Comparison of ENCODE assay signal across 28 mouse cellular contexts in genomic region chr14:101054786-101055185, GRCm38 (mm10).
DNase-seq lines count a peak whose midpoint lies in the region; ATAC-seq and TF ChIP-seq lines count a peak whose summit lies in the region.
"Had no signal": no experiment of that assay in that cellular context is flagged by ENCODE, and none has a peak within 500 bp of the region (broad histone marks: within the 10 kb centered on the region; RNA-seq: fewer than 3 reads in every experiment).

No protein-coding gene starts in this region.

- no peak for DNase-seq in forebrain, embryonic 11.5 days (ENCODE audit: low spot score)
- peak; percentile 2 to 11 for DNase-seq in kidney, adult 8-10 months
- DNase-seq in liver, adult 2 months (ENCODE audit: extremely low read depth, low read depth, low spot score), result peak; percentile 27
- no peak for DNase-seq in liver, postnatal 0 days
- DNase-seq in brain, embryonic 14.5 days (ENCODE audit: low read depth), result peak; percentile 77
- no peak for DNase-seq in right cerebral cortex, postnatal 4 days
- DNase-seq: adrenal gland, postnatal 10 days; cerebellum, adult 18-20 months; cerebellum, postnatal 10 days; gastrocnemius, postnatal 10 days; heart, postnatal 10 days; lung, adult 18-20 months; lung, postnatal 4 days; thymus, adult 2 months; thymus, postnatal 36 days had no signal

- WGBS in forebrain, embryonic 13.5 days, result 43% methylated on average over 4 of the region's 4 CpGs
- WGBS in forebrain, embryonic 11.5 days, result 75% methylated on average over 4 of the region's 4 CpGs
- WGBS in kidney, embryonic 14.5 days, result 76% methylated on average over 4 of the region's 4 CpGs
- WGBS in liver, adult 2 months, result 76% methylated on average over 4 of the region's 4 CpGs
- WGBS in liver, postnatal 0 days (ENCODE audit: insufficient replicate concordance), result 69% methylated on average over 4 of the region's 4 CpGs

- H3K27ac ChIP-seq in forebrain, embryonic 13.5 days, result no peak overlapping the region
- H3K27ac ChIP-seq in forebrain, embryonic 11.5 days (ENCODE audit: low read depth, low read length), result no peak overlapping the region
- no peak overlapping the region for H3K27ac ChIP-seq in kidney, embryonic 14.5 days (ENCODE audit: low read depth, low read length)
- H3K27ac ChIP-seq in liver, adult 2 months (replicated peaks; ENCODE audit: insufficient read depth, low read depth, low read length), result no peak overlapping the region
- H3K27ac ChIP-seq in liver, postnatal 0 days (ENCODE audit: low read depth), result no peak overlapping the region
- H3K27ac ChIP-seq: embryonic facial prominence, embryonic 13.5 days; hindbrain, embryonic 14.5 days; layer of hippocampus, adult 2 months; liver, embryonic 12.5 days; neural tube, embryonic 13.5 days had no signal

- no peak for TF ChIP-seq CTCF in liver, adult 2 months (IDR thresholded peaks at IDR 0.05; ENCODE audit: low read depth, low read length)
- TF ChIP-seq CTCF in liver, postnatal 0 days (IDR thresholded peaks at IDR 0.05; ENCODE audit: low read depth), result no peak
- no peak for TF ChIP-seq CTCF in brain, embryonic 14.5 days (IDR thresholded peaks at IDR 0.05; ENCODE audit: borderline replicate concordance, extremely low read depth, insufficient read depth, insufficient read length)

- 0 out of 2 replicates have a peak, but pooled peaks have one; percentile 44 for ATAC-seq in forebrain, embryonic 13.5 days
- ATAC-seq in forebrain, embryonic 11.5 days (replicated peaks; ENCODE audit: low FRiP score), result no peak
- ATAC-seq in kidney, embryonic 14.5 days (ENCODE audit: low FRiP score, low TSS enrichment), result no peak
- ATAC-seq in liver, postnatal 0 days, result no peak
- ATAC-seq: intestine, postnatal 0 days; liver, embryonic 12.5 days; lung, postnatal 0 days had no signal

- no peak for TF ChIP-seq POLR2A in liver, adult 2 months (IDR thresholded peaks at IDR 0.05; ENCODE audit: extremely low read depth, insufficient read depth, low read length)
- no peak for TF ChIP-seq POLR2A in brain, embryonic 14.5 days (IDR thresholded peaks at IDR 0.05; ENCODE audit: borderline replicate concordance, extremely low read depth, insufficient read depth, insufficient read length, poor library complexity, severe bottlenecking)

- no peak overlapping the region for H3K4me2 ChIP-seq in forebrain, embryonic 13.5 days
- H3K4me2 ChIP-seq in forebrain, embryonic 11.5 days (ENCODE audit: low read depth, low read length, severe bottlenecking), result no peak overlapping the region
- no peak overlapping the region for H3K4me2 ChIP-seq in kidney, embryonic 14.5 days (replicated peaks; ENCODE audit: low read depth, low read length)
- no peak overlapping the region for H3K4me2 ChIP-seq in liver, postnatal 0 days (ENCODE audit: low read depth, low read length)
- H3K4me2 ChIP-seq: embryonic facial prominence, embryonic 13.5 days; heart, embryonic 13.5 days; hindbrain, embryonic 14.5 days; liver, embryonic 12.5 days; neural tube, embryonic 13.5 days had no signal

- no peak for TF ChIP-seq EP300 in liver, postnatal 0 days (IDR thresholded peaks at IDR 0.05; ENCODE audit: low read depth)

- H3K9ac ChIP-seq in forebrain, embryonic 13.5 days, result no peak overlapping the region
- no peak overlapping the region for H3K9ac ChIP-seq in forebrain, embryonic 11.5 days (ENCODE audit: low read length)
- no peak overlapping the region for H3K9ac ChIP-seq in kidney, embryonic 14.5 days (ENCODE audit: low read depth, low read length)
- no peak overlapping the region for H3K9ac ChIP-seq in liver, adult 2 months (ENCODE audit: low read depth, low read length)
- no peak overlapping the region for H3K9ac ChIP-seq in liver, postnatal 0 days (replicated peaks)
- H3K9ac ChIP-seq: embryonic facial prominence, embryonic 13.5 days; heart, embryonic 13.5 days; hindbrain, embryonic 14.5 days; limb, embryonic 13.5 days; liver, embryonic 12.5 days; neural tube, embryonic 13.5 days had no signal

- H3K4me1 ChIP-seq in forebrain, embryonic 13.5 days, result peaks cover 19% of the 10 kb centered on the region
- H3K4me1 ChIP-seq in forebrain, embryonic 11.5 days (replicated peaks; ENCODE audit: control insufficient read depth, insufficient read depth, low read length), result no peaks in the 10 kb centered on the region
- no peaks in the 10 kb centered on the region for H3K4me1 ChIP-seq in kidney, embryonic 14.5 days (ENCODE audit: control insufficient read depth, insufficient read depth, low read length)
- no peaks in the 10 kb centered on the region for H3K4me1 ChIP-seq in liver, adult 2 months (ENCODE audit: control insufficient read depth, insufficient read depth, low read length)
- no peaks in the 10 kb centered on the region for H3K4me1 ChIP-seq in liver, postnatal 0 days (ENCODE audit: insufficient read depth)
- H3K4me1 ChIP-seq: liver, embryonic 12.5 days; megakaryocyte, embryonic 14.5 days; neural tube, embryonic 13.5 days had no signal

- H3K9me3 ChIP-seq in forebrain, embryonic 13.5 days (replicated peaks), result no peaks in the 10 kb centered on the region
- no peaks in the 10 kb centered on the region for H3K9me3 ChIP-seq in forebrain, embryonic 11.5 days (ENCODE audit: control insufficient read depth, low read length)
- H3K9me3 ChIP-seq in kidney, embryonic 14.5 days (ENCODE audit: control insufficient read depth, low read length), result no peaks in the 10 kb centered on the region
- no peaks in the 10 kb centered on the region for H3K9me3 ChIP-seq in liver, postnatal 0 days (ENCODE audit: low read length)
- H3K9me3 ChIP-seq: embryonic facial prominence, embryonic 13.5 days; heart, embryonic 13.5 days; limb, embryonic 13.5 days; liver, embryonic 12.5 days; neural tube, embryonic 13.5 days had no signal

- no peaks in the 10 kb centered on the region for H3K27me3 ChIP-seq in forebrain, embryonic 13.5 days
- H3K27me3 ChIP-seq in forebrain, embryonic 11.5 days (ENCODE audit: control insufficient read depth, insufficient read depth, low read length), result no peaks in the 10 kb centered on the region
- no peaks in the 10 kb centered on the region for H3K27me3 ChIP-seq in kidney, embryonic 14.5 days (ENCODE audit: control insufficient read depth, insufficient read depth, low read length)
- H3K27me3 ChIP-seq in liver, adult 2 months (ENCODE audit: control insufficient read depth, insufficient read depth, low read length), result no peaks in the 10 kb centered on the region
- no peaks in the 10 kb centered on the region for H3K27me3 ChIP-seq in liver, postnatal 0 days (ENCODE audit: insufficient read depth, low read length)
- H3K27me3 ChIP-seq: CH12.LX; embryonic facial prominence, embryonic 13.5 days; heart, embryonic 13.5 days; limb, embryonic 13.5 days; liver, embryonic 12.5 days; megakaryocyte, embryonic 14.5 days; neural tube, embryonic 13.5 days had no signal

- no peak overlapping the region for H3K4me3 ChIP-seq in forebrain, embryonic 13.5 days
- no peak overlapping the region for H3K4me3 ChIP-seq in forebrain, embryonic 11.5 days (ENCODE audit: low read depth, low read length)
- H3K4me3 ChIP-seq in kidney, embryonic 14.5 days (ENCODE audit: low read length), result no peak overlapping the region
- H3K4me3 ChIP-seq in liver, adult 2 months (ENCODE audit: insufficient read depth, low read depth, low read length), result no peak overlapping the region
- H3K4me3 ChIP-seq in liver, postnatal 0 days (ENCODE audit: low read depth, low read length), result no peak overlapping the region
- H3K4me3 ChIP-seq: embryonic facial prominence, embryonic 13.5 days; heart, embryonic 13.5 days; layer of hippocampus, adult 2 months; limb, embryonic 13.5 days; liver, embryonic 12.5 days; megakaryocyte, embryonic 14.5 days; neural tube, embryonic 13.5 days had no signal

- H3K79me2 ChIP-seq in liver, adult 2 months (ENCODE audit: control insufficient read depth, insufficient read depth, low read length), result no peaks in the 10 kb centered on the region

- H3K36me3 ChIP-seq in forebrain, embryonic 13.5 days (ENCODE audit: poor library complexity, severe bottlenecking), result no peaks in the 10 kb centered on the region
- H3K36me3 ChIP-seq in forebrain, embryonic 11.5 days (ENCODE audit: control insufficient read depth, insufficient read depth, low read length), result no peaks in the 10 kb centered on the region
- H3K36me3 ChIP-seq in kidney, embryonic 14.5 days (ENCODE audit: control insufficient read depth, insufficient read depth, low read length), result no peaks in the 10 kb centered on the region
- H3K36me3 ChIP-seq in liver, adult 2 months (ENCODE audit: control insufficient read depth, insufficient read depth, low read length), result no peaks in the 10 kb centered on the region
- no peaks in the 10 kb centered on the region for H3K36me3 ChIP-seq in liver, postnatal 0 days (replicated peaks; ENCODE audit: insufficient read depth, low read length)
- H3K36me3 ChIP-seq: embryonic facial prominence, embryonic 13.5 days; heart, embryonic 13.5 days; limb, embryonic 13.5 days; liver, embryonic 12.5 days; neural tube, embryonic 13.5 days had no signal

Comparison
In these comparisons a context has a peak if more than half of its experiments do, and no peak if none do; other contexts are left out.
1. DNase-seq: peak in kidney, adult 8-10 months (2 of 2), liver, adult 2 months (single experiment) and brain, embryonic 14.5 days (single experiment); none in forebrain, embryonic 11.5 days (single experiment), liver, postnatal 0 days (single experiment) and right cerebral cortex, postnatal 4 days (single experiment).